In genomic region chr8:119603771-119604170, GRCm38 (mm10) we compare ENCODE assay signal across 9 mouse cellular contexts. TPM values are rescaled to one million over a fixed set of nuclear protein-coding genes. Genes with fewer than 3 reads are reported as not detected.
DNase-seq lines count a peak whose midpoint lies in the region; ATAC-seq and TF ChIP-seq lines count a peak whose summit lies in the region.
"Had no signal": no experiment of that assay in that cellular context is flagged by ENCODE, and none has a peak within 500 bp of the region (broad histone marks: within the 10 kb centered on the region; RNA-seq: fewer than 3 reads in every experiment).

No protein-coding gene starts in this region.

- H3K4me1 ChIP-seq in lung, embryonic 14.5 days (ENCODE audit: insufficient read depth), result peaks cover 5% of the 10 kb centered on the region
- peaks cover 12% of the 10 kb centered on the region for H3K4me1 ChIP-seq in forebrain, embryonic 12.5 days
- H3K4me1 ChIP-seq in limb, embryonic 13.5 days, result peaks cover 11% of the 10 kb centered on the region
- H3K4me1 ChIP-seq in small intestine, adult 2 months (ENCODE audit: control insufficient read depth, insufficient read depth, insufficient read length, low read length), result peaks cover 9% of the 10 kb centered on the region

- no peaks in the 10 kb centered on the region for H3K27me3 ChIP-seq in lung, embryonic 14.5 days (ENCODE audit: insufficient read depth, low read length)
- no peaks in the 10 kb centered on the region for H3K27me3 ChIP-seq in forebrain, embryonic 12.5 days
- no peaks in the 10 kb centered on the region for H3K27me3 ChIP-seq in limb, embryonic 13.5 days
- no peaks in the 10 kb centered on the region for H3K27me3 ChIP-seq in small intestine, adult 2 months (ENCODE audit: control insufficient read depth, insufficient read depth, low read length)

- peak overlapping the region; percentile 79; the same call in 1 of the 2 replicates for H3K9ac ChIP-seq in lung, embryonic 14.5 days
- peak overlapping the region; percentile 77; the same call in 1 of the 2 replicates for H3K9ac ChIP-seq in forebrain, embryonic 12.5 days
- H3K9ac ChIP-seq in limb, embryonic 13.5 days, result peak overlapping the region; percentile 87

- intact Hi-C loops in left cerebral cortex, postnatal 25 days (cut with DNase I), result loop anchor here (2.0 to 10.0 kb wide), 2 partner anchors 157 to 189 kb away; partner anchors contain the start of gene Necab2

- ATAC-seq in lung, embryonic 14.5 days (ENCODE audit: insufficient read depth), result no peak
- no peak for ATAC-seq in forebrain, embryonic 12.5 days (ENCODE audit: low FRiP score)
- no peak for ATAC-seq in limb, embryonic 13.5 days (ENCODE audit: low FRiP score, low read depth)

- no peak for TF ChIP-seq CTCF in lung, embryonic 14.5 days (IDR thresholded peaks at IDR 0.05; ENCODE audit: low read depth)
- no peak for TF ChIP-seq CTCF in small intestine, adult 2 months (IDR thresholded peaks at IDR 0.05; ENCODE audit: extremely low read depth, insufficient read length, insufficient replicate concordance, low read depth, low read length)

- H3K27ac ChIP-seq in lung, embryonic 14.5 days (ENCODE audit: low read depth), result no peak overlapping the region
- H3K27ac ChIP-seq in forebrain, embryonic 12.5 days, result no peak overlapping the region
- H3K27ac ChIP-seq in limb, embryonic 13.5 days, result no peak overlapping the region
- H3K27ac ChIP-seq in small intestine, adult 2 months (ENCODE audit: insufficient read depth, low read depth, low read length), result no peak overlapping the region

- no peak overlapping the region for H3K4me3 ChIP-seq in lung, embryonic 14.5 days (ENCODE audit: low read depth, low read length)
- H3K4me3 ChIP-seq in forebrain, embryonic 12.5 days (replicated peaks), result peak overlapping the region; percentile 72; the same call in 1 of the 2 replicates
- H3K4me3 ChIP-seq in limb, embryonic 13.5 days, result peak overlapping the region; percentile 78
- 0 out of 2 replicates have a peak overlapping the region, but pooled peaks have one; percentile 77 for H3K4me3 ChIP-seq in small intestine, adult 2 months (ENCODE audit: low read depth, low read length)

- WGBS in lung, embryonic 14.5 days, result 91% methylated on average over 4 of the region's 4 CpGs
- WGBS in forebrain, embryonic 12.5 days, result 90% methylated on average over 4 of the region's 4 CpGs
- 89% methylated on average over 4 of the region's 4 CpGs for WGBS in limb, embryonic 13.5 days
- 89% methylated on average over 4 of the region's 4 CpGs for WGBS in small intestine, adult 2 months

- no peak for TF ChIP-seq POLR2A in small intestine, adult 2 months (IDR thresholded peaks at IDR 0.05; ENCODE audit: low read depth, low read length)

- peaks cover 38% of the 10 kb centered on the region for H3K36me3 ChIP-seq in lung, embryonic 14.5 days (ENCODE audit: insufficient read depth)
- H3K36me3 ChIP-seq in forebrain, embryonic 12.5 days (replicated peaks), result peaks cover 42% of the 10 kb centered on the region
- H3K36me3 ChIP-seq in limb, embryonic 13.5 days, result peaks cover 41% of the 10 kb centered on the region
- H3K36me3 ChIP-seq in small intestine, adult 2 months (ENCODE audit: control insufficient read depth, insufficient read depth, low read length), result peaks cover 35% of the 10 kb centered on the region

- H3K9me3 ChIP-seq in lung, embryonic 14.5 days (ENCODE audit: low read depth, low read length), result no peaks in the 10 kb centered on the region
- H3K9me3 ChIP-seq in forebrain, embryonic 12.5 days, result no peaks in the 10 kb centered on the region
- no peaks in the 10 kb centered on the region for H3K9me3 ChIP-seq in limb, embryonic 13.5 days

- peak overlapping the region; percentile 89 for H3K4me2 ChIP-seq in lung, embryonic 14.5 days
- H3K4me2 ChIP-seq in forebrain, embryonic 12.5 days, result peak overlapping the region; percentile 86
- peak overlapping the region; percentile 92 for H3K4me2 ChIP-seq in limb, embryonic 13.5 days (replicated peaks)

- DNase-seq in lung, embryonic 14.5 days, result no peak
- no peak for DNase-seq in lung, postnatal 4 days
- no peak for DNase-seq in yolk sac, embryonic 10.5 days (ENCODE audit: low spot score)
- no peak for DNase-seq in left cerebral cortex, postnatal 25 days (ENCODE audit: low spot score in 2 of 2)
- DNase-seq: kidney, postnatal 4 days; spleen, adult 18-20 months had no signal

RNA-seq across cellular contexts. Expression of gene Taf1c, which starts 1.3 kb away (rescaled TPM):
- polyA plus RNA-seq in lung, embryonic 14.5 days (2014; fragmentation: Nextera tagmentation; extraction: Ambion mirVana), result 9.0 and 10.4 TPM in 2 replicates
- 14.7 and 15.9 TPM in 2 replicates for polyA plus RNA-seq in forebrain, embryonic 12.5 days (2016; fragmentation: Nextera tagmentation; extraction: Ambion mirVana)
- polyA plus RNA-seq in limb, embryonic 13.5 days (2015; fragmentation: Nextera tagmentation; extraction: Ambion mirVana), result 12.4 and 13.8 TPM in 2 replicates
- 15.9 and 23.6 TPM in 2 replicates for polyA plus RNA-seq in small intestine, adult 2 months (2012; rRNA removed)
- 1 to 10 TPM; 9.9 to 10.0 TPM for total RNA-seq in left cerebral cortex, postnatal 25 days (2021)

RNA-seq across cellular contexts. Expression of gene Adad2, which starts 8.8 kb away (rescaled TPM):
- polyA plus RNA-seq in lung, embryonic 14.5 days (2014; fragmentation: Nextera tagmentation; extraction: Ambion mirVana), result 0.09 TPM in 1 of 2 replicates, not detected in the other
- 0.09 and 0.13 TPM in 2 replicates for polyA plus RNA-seq in forebrain, embryonic 12.5 days (2016; fragmentation: Nextera tagmentation; extraction: Ambion mirVana)
- 0.19 and 0.38 TPM in 2 replicates for polyA plus RNA-seq in limb, embryonic 13.5 days (2015; fragmentation: Nextera tagmentation; extraction: Ambion mirVana)
- 0.27 and 0.96 TPM in 2 replicates for polyA plus RNA-seq in small intestine, adult 2 months (2012; rRNA removed)
- under 1 TPM; 0.23 to 0.55 TPM for total RNA-seq in left cerebral cortex, postnatal 25 days (2021)

RNA-seq across cellular contexts. Expression of gene Dnaaf1, which starts 28.7 kb away (rescaled TPM):
- 0.24 TPM in 1 of 2 replicates, not detected in the other for polyA plus RNA-seq in lung, embryonic 14.5 days (2014; fragmentation: Nextera tagmentation; extraction: Ambion mirVana)
- polyA plus RNA-seq in forebrain, embryonic 12.5 days (2016; fragmentation: Nextera tagmentation; extraction: Ambion mirVana), result 0.21 and 0.26 TPM in 2 replicates
- polyA plus RNA-seq in limb, embryonic 13.5 days (2015; fragmentation: Nextera tagmentation; extraction: Ambion mirVana), result 0.11 TPM in 1 of 2 replicates, not detected in the other
- 3.7 and 9.4 TPM in 2 replicates for polyA plus RNA-seq in small intestine, adult 2 months (2012; rRNA removed)
- under 1 TPM; 0.21 to 0.25 TPM for total RNA-seq in left cerebral cortex, postnatal 25 days (2021)

RNA-seq across cellular contexts. Expression of gene Hsdl1, which starts 28.8 kb away (rescaled TPM):
- polyA plus RNA-seq in lung, embryonic 14.5 days (2014; fragmentation: Nextera tagmentation; extraction: Ambion mirVana), result 25.9 and 26.8 TPM in 2 replicates
- 97.2 and 102 TPM in 2 replicates for polyA plus RNA-seq in forebrain, embryonic 12.5 days (2016; fragmentation: Nextera tagmentation; extraction: Ambion mirVana)
- polyA plus RNA-seq in limb, embryonic 13.5 days (2015; fragmentation: Nextera tagmentation; extraction: Ambion mirVana), result 31.0 and 32.3 TPM in 2 replicates
- polyA plus RNA-seq in small intestine, adult 2 months (2012; rRNA removed), result 13.4 and 20.9 TPM in 2 replicates
- total RNA-seq in left cerebral cortex, postnatal 25 days (2021), result 10 to 100 TPM; 44.8 to 47.1 TPM

RNA-seq across cellular contexts. Expression of gene Kcng4, which starts 31.7 kb away (rescaled TPM):
- polyA plus RNA-seq in lung, embryonic 14.5 days (2014; fragmentation: Nextera tagmentation; extraction: Ambion mirVana), result not detected in 2 replicates
- 0.06 and 0.08 TPM in 2 replicates for polyA plus RNA-seq in forebrain, embryonic 12.5 days (2016; fragmentation: Nextera tagmentation; extraction: Ambion mirVana)
- 0.06 TPM in 1 of 2 replicates, not detected in the other for polyA plus RNA-seq in limb, embryonic 13.5 days (2015; fragmentation: Nextera tagmentation; extraction: Ambion mirVana)
- polyA plus RNA-seq in small intestine, adult 2 months (2012; rRNA removed), result 0.38 and 0.82 TPM in 2 replicates
- total RNA-seq in left cerebral cortex, postnatal 25 days (2021), result 1 to 10 TPM; 3.3 to 4.0 TPM
